Mouse (Mus musculus) layer of hippocampus, postnatal 25 days (tissue): ENCODE results near the gene App. TPM values are rescaled to one million over a fixed set of nuclear protein-coding genes. Genes with fewer than 3 reads are reported as not detected.
A peak's percentile ranks its signal among the peaks of the same experiment; 100 is the strongest.

Experiments used
- DNase-seq, 2 experiments: peaks; one replicate each; pipeline ENCODE4 v3.0.0; 2022; ENCODE audit warnings: mixed read lengths in 2 of 2, low spot score in 1 of 2; ENCODE audit errors: extremely low spot score in 1 of 2
- total RNA-seq, 2 experiments: library from RNA; stranded (reverse); gene quantifications; 2 replicates each; pipeline ENCODE4 v1.2.3; 2021

Gene App
- 1,000 to 10,000 TPM; 1,211 to 1,267 TPM for total RNA-seq

GRCm38 (mm10) chr16:85173373-85174081, at the start of gene App:
App (minus strand) TSS chr16:85173766.
- peak; percentile 93 to 95 for DNase-seq

GRCm38 (mm10) chr16:85215846-85216245, 42.3 kb upstream of the App start:
- DNase-seq, result peak in 1 of 2 experiments; percentile 6

- DNase-seq, result no peak
Observed at GRCm38 (mm10) chr16:85215173-85215572, 41.6 kb upstream of the App start.

- DNase-seq, result no peak
Observed at GRCm38 (mm10) chr16:85195622-85196021, 22.1 kb upstream of the App start.

- DNase-seq, result no peak
Observed at GRCm38 (mm10) chr16:85195167-85195566, 21.6 kb upstream of the App start.

- no peak for DNase-seq
Observed at GRCm38 (mm10) chr16:85181502-85181901, 7.9 kb upstream of the App start.

- DNase-seq, result no peak
Observed at GRCm38 (mm10) chr16:85180710-85181109, 7.1 kb upstream of the App start.

- DNase-seq, result no peak
Observed at GRCm38 (mm10) chr16:85176666-85177065, 3.1 kb upstream of the App start.

- DNase-seq, result peak; percentile 27 to 59
Observed at GRCm38 (mm10) chr16:85172571-85173372, 794 bp downstream of the App start.

GRCm38 (mm10) chr16:85171976-85172570, 1.5 kb downstream of the App start:
- peak in 1 of 2 experiments; percentile 40 for DNase-seq

GRCm38 (mm10) chr16:85170826-85171510, 2.6 kb downstream of the App start:
- DNase-seq, result no peak

GRCm38 (mm10) chr16:85168821-85169220, 4.7 kb downstream of the App start:
- peak in 1 of 2 experiments; percentile 20 for DNase-seq

GRCm38 (mm10) chr16:85166205-85166604, 7.4 kb downstream of the App start:
- no peak for DNase-seq

GRCm38 (mm10) chr16:85165631-85166030, 7.9 kb downstream of the App start:
- DNase-seq, result no peak

- no peak for DNase-seq
Observed at GRCm38 (mm10) chr16:85165177-85165576, 8.4 kb downstream of the App start.

- no peak for DNase-seq
Observed at GRCm38 (mm10) chr16:85162779-85163178, 10.8 kb downstream of the App start.

GRCm38 (mm10) chr16:85160140-85160539, 13.4 kb downstream of the App start:
- no peak for DNase-seq

- DNase-seq, result no peak
Observed at GRCm38 (mm10) chr16:85157796-85158546, 15.6 kb downstream of the App start.

GRCm38 (mm10) chr16:85157156-85157555, 16.4 kb downstream of the App start:
- no peak for DNase-seq

GRCm38 (mm10) chr16:85155836-85156235, 17.7 kb downstream of the App start:
- DNase-seq, result no peak
